Mouse (Mus musculus) olfactory bulb, adult 2 months (tissue): ENCODE data around the gene Fam168a.

Source experiments
- CTCF ChIP-seq: fragments of 200-500 bp; IDR thresholded peaks from 2 replicates; pipeline ENCODE4 v1.5.1; 2012; ENCODE audit warnings: low read depth, mild to moderate bottlenecking, low read length, moderate library complexity; ENCODE audit not compliant: insufficient read depth
- POLR2A ChIP-seq: fragments of 200-500 bp; IDR thresholded peaks from 2 replicates; pipeline ENCODE4 v1.6.1; 2012; ENCODE audit warnings: mild to moderate bottlenecking, low read depth, low read length, moderate library complexity; ENCODE audit not compliant: insufficient read depth

- TF ChIP-seq CTCF (no peak), POLR2A (no peak)
These were observed 79.6 kb downstream of the Fam168a start for GRCm38 (mm10) chr7:100786078-100786477.
